Mouse (Mus musculus): ENCODE results near the gene Ttc30a2. TPM values are rescaled to one million over a fixed set of nuclear protein-coding genes. Genes with fewer than 3 reads are reported as not detected.
"Not testable (repeated sequence)": the region's sequence is repeated elsewhere in the genome, so short reads cannot be mapped to it uniquely, and the experiment has no call there.

Ttc30a2 gene
- total and polyA plus RNA-seq, 2 experiments, result 0.09 to 0.18 TPM

DNA sequence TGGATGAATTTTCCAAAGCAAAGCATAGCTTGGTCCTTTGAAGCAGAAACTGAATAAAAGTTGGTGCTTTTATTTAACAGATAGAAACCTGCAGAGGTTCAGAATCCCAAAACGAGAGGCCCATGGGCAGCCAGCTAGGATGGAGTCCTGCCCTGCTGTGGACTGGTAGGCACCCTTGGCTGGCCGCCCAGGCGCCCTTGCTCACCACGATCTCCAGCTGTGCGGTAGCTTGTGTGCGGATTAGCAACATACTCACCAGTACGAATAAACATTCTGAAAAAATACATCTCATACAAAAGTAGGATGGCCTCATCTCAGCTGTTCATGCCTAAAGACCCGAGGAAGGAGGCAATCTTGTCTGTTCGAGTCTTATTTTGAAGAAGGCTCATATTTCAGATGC, 9.8 kb upstream of the Ttc30a2 start:
- WGBS, result 76% methylated on average over 9 of the region's 9 CpGs

DNA sequence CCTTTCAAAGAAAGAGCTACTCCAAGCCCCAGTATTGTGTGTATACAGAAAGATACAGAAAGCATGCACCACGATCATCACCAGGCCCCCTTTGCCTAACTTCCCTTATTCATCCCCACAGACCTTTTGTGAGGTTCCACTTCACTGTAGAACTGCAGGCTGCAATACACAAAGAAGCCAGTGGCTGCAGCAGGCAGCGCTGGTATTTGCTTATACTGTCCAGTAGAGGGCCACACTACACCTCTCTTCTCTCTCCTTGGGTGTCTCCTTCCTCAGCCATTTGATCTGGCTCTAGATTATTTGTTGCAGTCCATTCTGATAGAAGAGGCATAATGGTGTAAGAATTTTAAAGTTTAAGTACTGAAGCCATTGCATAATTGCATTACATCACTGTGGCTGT, 7.2 kb upstream of the Ttc30a2 start:
- Histone ChIP-seq H3K4me3 (ENCODE audit: insufficient read depth, low read depth, low read length) (no peak overlapping the region), H3K9ac (ENCODE audit: low read depth, low read length) (no peak overlapping the region), H3K27ac (replicated peaks; ENCODE audit: insufficient read depth, low read depth, low read length) (no peak overlapping the region), H3K4me1 (ENCODE audit: control insufficient read depth, insufficient read depth, low read length) (no peaks in the 10 kb centered on the region), H3K36me3 (ENCODE audit: control insufficient read depth, insufficient read depth, low read length) (no peaks in the 10 kb centered on the region), H3K79me2 (ENCODE audit: control insufficient read depth, insufficient read depth, low read length) (no peaks in the 10 kb centered on the region), H3K27me3 (ENCODE audit: control insufficient read depth, insufficient read depth, low read length) (no peaks in the 10 kb centered on the region)
- DNase-seq (ENCODE audit: extremely low read depth, low read depth, low spot score), result peak; percentile 48
- WGBS, result 2% methylated on average over 2 of the region's 2 CpGs
- TF ChIP-seq CTCF (IDR thresholded peaks at IDR 0.05; ENCODE audit: low read depth, low read length) (peak; percentile 80), POLR2A (IDR thresholded peaks at IDR 0.05; ENCODE audit: extremely low read depth, insufficient read depth, low read length) (no peak)

More for the DNA sequence above, 9.8 kb upstream of the Ttc30a2 start:
- Histone ChIP-seq H3K36me3 (ENCODE audit: control insufficient read depth, insufficient read depth, low read length) (no peaks in the 10 kb centered on the region), H3K27me3 (ENCODE audit: control insufficient read depth, insufficient read depth, low read length) (no peaks in the 10 kb centered on the region), H3K79me2 (ENCODE audit: control insufficient read depth, insufficient read depth, low read length) (no peaks in the 10 kb centered on the region), H3K27ac (replicated peaks; ENCODE audit: insufficient read depth, low read depth, low read length) (no peak overlapping the region), H3K9ac (ENCODE audit: low read depth, low read length) (no peak overlapping the region), H3K4me1 (ENCODE audit: control insufficient read depth, insufficient read depth, low read length) (peaks cover 3% of the 10 kb centered on the region; the same call in 1 of the 2 replicates), H3K4me3 (ENCODE audit: insufficient read depth, low read depth, low read length) (no peak overlapping the region)
- no peak for TF ChIP-seq POLR2A (IDR thresholded peaks at IDR 0.05; ENCODE audit: extremely low read depth, insufficient read depth, low read length)
- no peak for TF ChIP-seq CTCF (IDR thresholded peaks at IDR 0.05; ENCODE audit: low read depth, low read length)
- DNase-seq (ENCODE audit: extremely low read depth, low read depth, low spot score), result no peak

DNA sequence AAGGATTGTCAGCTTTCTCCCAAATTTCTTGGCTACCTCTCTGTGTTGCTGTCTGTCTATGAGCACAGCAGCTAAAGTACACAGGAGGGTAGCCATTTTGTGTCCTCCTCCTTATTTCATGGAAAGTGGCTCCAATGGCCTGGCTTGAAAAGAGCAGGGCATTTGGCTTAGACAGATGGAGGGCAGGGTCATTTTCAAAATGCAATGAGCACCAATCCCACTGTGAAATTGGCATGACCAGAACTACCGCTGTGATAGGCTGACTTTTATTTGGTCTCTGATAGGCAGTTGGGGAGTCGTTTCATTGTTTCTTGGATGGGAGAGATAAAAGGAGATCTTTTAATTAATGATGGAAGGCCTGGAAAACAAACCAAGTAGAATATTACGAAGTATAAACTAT, 5.9 kb upstream of the Ttc30a2 start:
- H3K27me3 ChIP-seq (ENCODE audit: control insufficient read depth, insufficient read depth, low read length), result no peaks in the 10 kb centered on the region
- 89% methylated on average over 3 of the region's 3 CpGs for WGBS

DNA sequence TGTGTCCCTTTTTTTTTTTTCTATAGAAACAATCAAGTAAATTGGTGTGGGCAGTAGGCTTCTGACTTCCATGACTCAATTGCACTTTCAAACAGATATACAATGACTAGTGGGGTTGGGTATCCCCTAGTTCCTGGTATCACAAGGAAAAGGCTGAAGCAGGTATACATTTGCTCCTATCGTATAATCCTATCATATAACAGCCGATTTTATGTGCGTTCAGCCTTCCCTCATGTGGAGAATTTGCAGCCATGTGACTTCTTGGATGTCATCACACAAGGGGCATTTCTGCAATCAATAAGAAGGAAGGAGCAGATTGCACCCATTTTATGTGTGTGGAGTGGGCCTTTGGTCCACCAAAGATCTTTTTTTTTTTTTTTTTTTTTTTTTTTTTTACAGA, 5.1 kb upstream of the Ttc30a2 start:
- Histone ChIP-seq H3K4me3 (ENCODE audit: insufficient read depth, low read depth, low read length) (no peak overlapping the region), H3K79me2 (ENCODE audit: control insufficient read depth, insufficient read depth, low read length) (no peaks in the 10 kb centered on the region), H3K27ac (replicated peaks; ENCODE audit: insufficient read depth, low read depth, low read length) (no peak overlapping the region), H3K4me1 (ENCODE audit: control insufficient read depth, insufficient read depth, low read length) (no peaks in the 10 kb centered on the region), H3K9ac (ENCODE audit: low read depth, low read length) (no peak overlapping the region), H3K27me3 (ENCODE audit: control insufficient read depth, insufficient read depth, low read length) (no peaks in the 10 kb centered on the region), H3K36me3 (ENCODE audit: control insufficient read depth, insufficient read depth, low read length) (no peaks in the 10 kb centered on the region)
- DNase-seq (ENCODE audit: extremely low read depth, low read depth, low spot score), result no peak
- WGBS, result over 99% methylated on average over 3 of the region's 3 CpGs
- TF ChIP-seq POLR2A (IDR thresholded peaks at IDR 0.05; ENCODE audit: extremely low read depth, insufficient read depth, low read length) (no peak), CTCF (IDR thresholded peaks at IDR 0.05; ENCODE audit: low read depth, low read length) (no peak)

More for the DNA sequence above, 5.9 kb upstream of the Ttc30a2 start:
- no peak for DNase-seq (ENCODE audit: extremely low read depth, low read depth, low spot score)
- no peak overlapping the region for H3K27ac ChIP-seq (replicated peaks; ENCODE audit: insufficient read depth, low read depth, low read length)
- no peaks in the 10 kb centered on the region for H3K36me3 ChIP-seq (ENCODE audit: control insufficient read depth, insufficient read depth, low read length)
- no peaks in the 10 kb centered on the region for H3K79me2 ChIP-seq (ENCODE audit: control insufficient read depth, insufficient read depth, low read length)
- H3K4me3 ChIP-seq (ENCODE audit: insufficient read depth, low read depth, low read length), result no peak overlapping the region
- TF ChIP-seq CTCF (IDR thresholded peaks at IDR 0.05; ENCODE audit: low read depth, low read length), result no peak
- TF ChIP-seq POLR2A (IDR thresholded peaks at IDR 0.05; ENCODE audit: extremely low read depth, insufficient read depth, low read length), result no peak
- H3K4me1 ChIP-seq (ENCODE audit: control insufficient read depth, insufficient read depth, low read length), result no peaks in the 10 kb centered on the region
- H3K9ac ChIP-seq (ENCODE audit: low read depth, low read length), result no peak overlapping the region

DNA sequence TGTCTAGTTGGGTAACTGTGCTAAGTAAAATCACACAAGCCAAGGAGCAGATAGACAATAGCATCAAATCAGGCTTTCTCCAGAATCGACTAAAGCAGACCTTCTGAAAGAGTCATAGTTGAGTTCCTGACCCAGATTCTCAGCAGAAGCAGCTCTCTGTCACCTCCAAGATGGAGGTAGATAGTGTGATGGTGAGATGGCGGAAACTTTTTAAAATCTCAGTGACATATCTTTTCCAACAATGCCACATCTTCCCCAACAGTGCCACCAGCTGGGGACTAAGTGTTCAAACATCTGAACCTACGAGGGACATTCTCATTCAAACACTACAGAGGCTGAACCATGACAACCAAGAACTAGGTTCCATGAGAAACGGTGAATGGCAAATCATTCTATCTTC, 4.7 kb upstream of the Ttc30a2 start:
- Histone ChIP-seq H3K4me1 (ENCODE audit: control insufficient read depth, insufficient read depth, low read length) (no peaks in the 10 kb centered on the region), H3K4me3 (ENCODE audit: insufficient read depth, low read depth, low read length) (no peak overlapping the region), H3K27me3 (ENCODE audit: control insufficient read depth, insufficient read depth, low read length) (no peaks in the 10 kb centered on the region), H3K27ac (replicated peaks; ENCODE audit: insufficient read depth, low read depth, low read length) (no peak overlapping the region), H3K36me3 (ENCODE audit: control insufficient read depth, insufficient read depth, low read length) (no peaks in the 10 kb centered on the region), H3K79me2 (ENCODE audit: control insufficient read depth, insufficient read depth, low read length) (no peaks in the 10 kb centered on the region), H3K9ac (ENCODE audit: low read depth, low read length) (no peak overlapping the region)
- TF ChIP-seq CTCF (IDR thresholded peaks at IDR 0.05; ENCODE audit: low read depth, low read length) (no peak), POLR2A (IDR thresholded peaks at IDR 0.05; ENCODE audit: extremely low read depth, insufficient read depth, low read length) (no peak)
- no peak for DNase-seq (ENCODE audit: extremely low read depth, low read depth, low spot score)
- 97% methylated on average over 4 of the region's 4 CpGs for WGBS

DNA sequence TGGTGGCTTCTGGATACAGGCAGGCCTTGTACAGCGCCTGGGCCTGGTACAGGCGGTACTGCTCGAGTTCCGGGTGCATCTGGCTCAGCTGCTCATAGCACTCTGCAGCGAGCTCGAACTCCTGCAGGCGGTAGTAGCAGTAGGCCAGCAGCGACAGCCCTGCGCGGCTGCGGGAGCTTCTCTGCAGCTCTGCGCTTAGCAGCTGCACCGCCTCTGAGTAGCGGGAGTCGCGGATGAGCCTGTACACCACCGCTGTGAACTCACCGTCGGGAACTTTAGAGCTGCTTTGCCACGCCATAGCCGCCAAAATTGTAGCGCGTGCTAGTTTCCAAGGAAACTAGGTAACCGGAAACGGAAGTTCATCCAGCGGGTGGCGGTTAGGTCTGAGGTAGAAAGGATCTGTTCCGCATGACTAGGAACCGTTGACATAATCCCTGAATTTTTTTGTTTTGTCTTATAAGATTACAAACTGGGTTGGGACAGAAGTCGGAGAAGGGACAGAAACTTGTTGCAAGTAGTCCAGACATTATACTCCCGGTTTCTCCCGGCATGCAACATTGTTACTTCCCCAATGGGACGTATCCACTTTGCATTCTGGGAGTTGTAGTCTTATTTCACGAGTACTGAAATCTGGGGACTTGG, 3.6 kb upstream of the Ttc30a2 start, which contains the start of gene Ttc30a1:
Gene Ttc30a1, minus strand, starts transcription at position 528 of the 642 bp plus-strand sequence.
- H3K27ac ChIP-seq (replicated peaks; ENCODE audit: insufficient read depth, low read depth, low read length), result not testable (repeated sequence)

DNA sequence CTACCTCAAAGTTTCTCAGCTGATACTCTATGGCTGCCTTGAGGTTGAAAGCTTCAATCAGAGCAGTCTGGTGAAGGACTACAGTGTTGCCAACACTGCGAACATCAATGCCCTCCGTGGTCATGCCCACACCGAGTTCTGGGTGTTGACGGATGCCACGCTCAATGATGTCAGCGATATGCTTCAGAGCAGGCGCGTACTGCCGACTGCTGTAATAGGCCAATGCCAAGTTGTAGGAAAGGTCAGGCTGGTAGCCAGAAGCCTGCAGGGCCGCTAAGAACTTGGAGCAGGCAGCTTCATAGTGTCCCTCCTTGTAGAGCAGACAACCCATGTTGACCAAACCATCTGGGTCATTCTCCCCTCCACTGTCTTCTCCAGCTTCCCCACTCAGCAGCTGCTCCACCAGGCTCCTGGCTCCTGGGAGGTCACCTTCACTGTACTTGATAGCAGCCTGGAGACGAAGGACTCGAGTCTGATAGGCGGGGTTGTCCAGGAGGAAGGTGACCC, 3.0 kb upstream of the Ttc30a2 start:
- H3K27ac ChIP-seq (replicated peaks; ENCODE audit: insufficient read depth, low read depth, low read length); DNase-seq (ENCODE audit: extremely low read depth, low read depth, low spot score); H3K4me1 ChIP-seq (ENCODE audit: control insufficient read depth, insufficient read depth, low read length); H3K36me3 ChIP-seq (ENCODE audit: control insufficient read depth, insufficient read depth, low read length); H3K27me3 ChIP-seq (ENCODE audit: control insufficient read depth, insufficient read depth, low read length); H3K79me2 ChIP-seq (ENCODE audit: control insufficient read depth, insufficient read depth, low read length): not testable (repeated sequence)
- peak overlapping the region; percentile 68; the same call in 1 of the 2 replicates for H3K9ac ChIP-seq (ENCODE audit: low read depth, low read length)
- 84% methylated on average over 13 of the region's 13 CpGs for WGBS
- peak overlapping the region; percentile 60; the same call in 1 of the 2 replicates for H3K4me3 ChIP-seq (ENCODE audit: insufficient read depth, low read depth, low read length)

More for the DNA sequence above, 3.6 kb upstream of the Ttc30a2 start, which contains the start of gene Ttc30a1:
- H3K4me1 ChIP-seq (ENCODE audit: control insufficient read depth, insufficient read depth, low read length); H3K27me3 ChIP-seq (ENCODE audit: control insufficient read depth, insufficient read depth, low read length); H3K79me2 ChIP-seq (ENCODE audit: control insufficient read depth, insufficient read depth, low read length); H3K36me3 ChIP-seq (ENCODE audit: control insufficient read depth, insufficient read depth, low read length): not testable (repeated sequence)
- 2% methylated on average over 31 of the region's 34 CpGs for WGBS
- H3K4me3 ChIP-seq (ENCODE audit: insufficient read depth, low read depth, low read length), result peak within 1 kb of the TSS; percentile 60
- peak within 1 kb of the TSS; percentile 68 for H3K9ac ChIP-seq (ENCODE audit: low read depth, low read length)
- peak; percentile 90 for DNase-seq (ENCODE audit: extremely low read depth, low read depth, low spot score)

DNA sequence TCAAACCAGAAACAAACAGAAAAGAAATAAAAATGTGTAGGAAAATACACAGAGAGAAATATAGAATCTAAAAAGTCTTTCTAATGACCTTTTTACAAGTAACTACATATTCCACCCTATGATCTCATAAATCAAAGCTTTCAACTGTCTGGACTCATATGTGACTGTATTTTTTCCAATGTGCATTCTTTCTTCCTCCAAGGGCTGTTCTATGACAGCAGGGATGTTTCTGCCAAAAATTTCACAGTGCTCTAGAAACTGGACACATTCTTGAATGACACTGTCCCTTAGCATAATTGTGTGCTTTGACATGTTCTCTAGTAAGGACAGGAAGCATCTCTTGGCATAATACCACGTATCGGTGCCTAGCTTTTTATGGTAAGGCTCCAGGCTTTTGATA, 1.9 kb downstream of the Ttc30a2 start:
- H3K36me3 ChIP-seq (ENCODE audit: control insufficient read depth, insufficient read depth, low read length); H3K27ac ChIP-seq (replicated peaks; ENCODE audit: insufficient read depth, low read depth, low read length); H3K4me1 ChIP-seq (ENCODE audit: control insufficient read depth, insufficient read depth, low read length); H3K27me3 ChIP-seq (ENCODE audit: control insufficient read depth, insufficient read depth, low read length); H3K79me2 ChIP-seq (ENCODE audit: control insufficient read depth, insufficient read depth, low read length); H3K9ac ChIP-seq (ENCODE audit: low read depth, low read length); H3K4me3 ChIP-seq (ENCODE audit: insufficient read depth, low read depth, low read length); DNase-seq (ENCODE audit: extremely low read depth, low read depth, low spot score): not testable (repeated sequence)
- WGBS, result 67% methylated on average over 2 of the region's 2 CpGs

All from liver, adult 2 months (tissue).